Mouse (Mus musculus): ENCODE results near the gene Dcakd. TPM values are rescaled to one million over a fixed set of nuclear protein-coding genes. Genes with fewer than 3 reads are reported as not detected.

Gene Dcakd
- total RNA-seq, 1 experiment = 43.7 TPM

DNA sequence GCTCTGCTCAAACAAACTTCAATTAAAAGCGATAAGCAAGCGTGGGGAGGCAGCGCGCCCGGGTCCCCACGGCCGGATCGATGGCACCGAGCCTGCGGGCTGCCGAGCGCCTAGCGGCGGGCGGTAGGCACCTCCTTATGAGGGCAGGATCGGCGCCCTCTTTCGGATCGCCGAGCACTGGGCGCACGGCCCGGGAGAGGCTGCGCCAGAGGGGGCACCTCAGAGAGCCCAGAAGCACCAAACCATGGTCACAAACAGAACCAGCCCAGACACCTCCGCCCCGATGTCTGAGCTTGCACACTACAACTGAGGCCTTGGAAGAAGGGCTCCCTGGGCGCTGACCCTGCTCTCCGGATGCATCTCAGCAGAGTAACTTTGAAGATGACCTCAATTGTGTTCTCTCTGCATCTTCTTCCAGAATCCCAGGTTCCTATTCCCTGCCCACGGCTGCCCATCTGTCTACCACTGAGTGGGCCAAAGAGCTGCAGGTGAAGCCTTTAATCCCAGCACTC is 37.9 kb downstream of the Dcakd start:
- peak overlapping the region; percentile 46 to 58 for H3K4me3 ChIP-seq (ENCODE audit: insufficient read depth in 1 of 2, low read depth in 1 of 2, low read length in 2 of 2, poor library complexity in 1 of 2, severe bottlenecking in 1 of 2)
- peak overlapping the region; percentile 50 for H3K9ac ChIP-seq (ENCODE audit: insufficient read depth, low read depth, low read length, poor library complexity, severe bottlenecking)
- no peaks in the 10 kb centered on the region for H3K9me3 ChIP-seq (ENCODE audit: control insufficient read depth, insufficient read depth, low read depth, low read length)
- peaks cover 8% of the 10 kb centered on the region; the same call in 1 of the 2 replicates for H3K36me3 ChIP-seq (ENCODE audit: control insufficient read depth, insufficient read depth, low read length, poor library complexity, severe bottlenecking)
- no peak for TF ChIP-seq ZC3H11A (IDR thresholded peaks at IDR 0.05; ENCODE audit: borderline replicate concordance, low read depth, low read length)
- no peak for TF ChIP-seq MAFK (IDR thresholded peaks at IDR 0.05; ENCODE audit: insufficient read depth, low read depth, low read length)
- TF ChIP-seq CHD2 (IDR thresholded peaks at IDR 0.05; ENCODE audit: low read depth, low read length) = no peak
- TF ChIP-seq ZNF384 (IDR thresholded peaks at IDR 0.05; ENCODE audit: low read depth, low read length) = no peak
- 0 out of 2 replicates have a peak, but pooled peaks have one; percentile 15 for TF ChIP-seq HCFC1 (IDR thresholded peaks at IDR 0.05; ENCODE audit: borderline replicate concordance, insufficient read depth, low read length)
- H3K27ac ChIP-seq (ENCODE audit: insufficient read depth, low read depth, low read length, poor library complexity, severe bottlenecking) = no peak overlapping the region
- in situ Hi-C loops (cut with MboI; ENCODE audit: low sequenced_read_pairs in 2 of 2, unreplicated experiment in 2 of 2) = loop anchor here in 1 of 2 experiments (10.0 kb wide), 1 partner anchor 95 kb away; no protein-coding TSS in a partner anchor
- H3K4me1 ChIP-seq (ENCODE audit: control insufficient read depth in 2 of 2, insufficient read depth in 2 of 2, low read length in 2 of 2, poor library complexity in 1 of 2) = peaks cover 0 to 14% of the 10 kb centered on the region in 2 experiments; a peak in 1 of 4 replicates
- no peak for DNase-seq (ENCODE audit: low read depth, low spot score)

DNA sequence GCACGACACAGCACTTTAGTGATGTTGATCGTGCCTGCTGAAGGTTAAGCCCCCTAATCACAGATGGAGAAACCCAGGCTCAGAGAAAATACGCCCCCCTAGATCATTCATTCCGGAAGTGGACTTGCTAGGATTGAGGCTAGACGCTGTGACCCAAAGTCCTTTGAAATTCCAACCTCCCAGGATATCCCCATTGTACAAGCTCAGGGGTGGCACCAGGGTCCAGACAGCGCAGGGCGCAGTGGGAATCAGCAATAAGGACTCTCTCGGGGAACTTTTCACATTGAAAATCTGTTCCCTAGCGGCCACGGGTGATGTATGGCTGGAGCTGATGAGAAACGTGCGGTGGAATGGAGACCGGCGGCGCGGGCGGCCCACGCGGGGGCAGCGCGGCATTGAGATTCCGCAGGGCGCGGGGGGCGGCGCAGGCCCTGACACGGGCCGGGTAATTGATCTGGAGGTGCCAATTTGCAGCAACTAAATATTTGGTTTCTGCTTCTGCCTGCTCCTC is 38.4 kb downstream of the Dcakd start:
- Histone ChIP-seq H3K9ac (ENCODE audit: insufficient read depth, low read depth, low read length, poor library complexity, severe bottlenecking) (peak overlapping the region; percentile 50), H3K36me3 (ENCODE audit: control insufficient read depth, insufficient read depth, low read length, poor library complexity, severe bottlenecking) (peaks cover 3% of the 10 kb centered on the region; the same call in 1 of the 2 replicates), H3K9me3 (ENCODE audit: control insufficient read depth, insufficient read depth, low read depth, low read length) (no peaks in the 10 kb centered on the region), H3K4me1 (ENCODE audit: control insufficient read depth in 2 of 2, insufficient read depth in 2 of 2, low read length in 2 of 2, poor library complexity in 1 of 2) (peaks cover 0 to 11% of the 10 kb centered on the region in 2 experiments; a peak in 1 of 4 replicates), H3K4me3 (ENCODE audit: insufficient read depth in 1 of 2, low read depth in 1 of 2, low read length in 2 of 2, poor library complexity in 1 of 2, severe bottlenecking in 1 of 2) (peak overlapping the region; percentile 46 to 58), H3K27ac (ENCODE audit: insufficient read depth, low read depth, low read length, poor library complexity, severe bottlenecking) (no peak overlapping the region)
- in situ Hi-C loops (cut with MboI; ENCODE audit: low sequenced_read_pairs in 2 of 2, unreplicated experiment in 2 of 2) = loop anchor here in 1 of 2 experiments (10.0 kb wide), 1 partner anchor 95 kb away; no protein-coding TSS in a partner anchor
- TF ChIP-seq ZNF384 (IDR thresholded peaks at IDR 0.05; ENCODE audit: low read depth, low read length) (no peak), MAFK (IDR thresholded peaks at IDR 0.05; ENCODE audit: insufficient read depth, low read depth, low read length) (no peak)
- no peak for DNase-seq (ENCODE audit: low read depth, low spot score)

DNA sequence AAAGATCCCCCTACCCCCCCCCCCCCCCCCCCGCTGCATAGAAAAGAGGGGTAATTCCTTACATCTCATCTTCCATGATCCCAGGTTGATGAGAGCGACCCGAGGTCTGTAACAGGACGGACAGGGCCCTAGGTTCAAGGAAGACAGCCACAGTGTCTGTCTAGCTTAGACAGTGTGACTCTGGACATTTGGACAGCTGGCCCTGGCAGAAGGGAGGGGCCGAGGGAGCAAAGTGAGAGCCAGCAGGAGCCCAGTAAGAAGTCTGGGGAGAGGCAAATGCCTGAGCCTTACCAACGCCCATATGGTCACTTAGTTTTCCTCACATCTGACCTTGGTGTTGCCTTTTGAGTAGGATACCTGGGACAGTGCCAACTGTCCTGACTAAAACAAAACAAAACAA is 43.0 kb downstream of the Dcakd start:
- H3K36me3 ChIP-seq (ENCODE audit: control insufficient read depth, insufficient read depth, low read length, poor library complexity, severe bottlenecking) = no peaks in the 10 kb centered on the region
- TF ChIP-seq HCFC1 (IDR thresholded peaks at IDR 0.05; ENCODE audit: borderline replicate concordance, insufficient read depth, low read length) (no peak), MAFK (IDR thresholded peaks at IDR 0.05; ENCODE audit: insufficient read depth, low read depth, low read length) (no peak), CHD2 (IDR thresholded peaks at IDR 0.05; ENCODE audit: low read depth, low read length) (no peak), ZNF384 (IDR thresholded peaks at IDR 0.05; ENCODE audit: low read depth, low read length) (no peak), ZC3H11A (IDR thresholded peaks at IDR 0.05; ENCODE audit: borderline replicate concordance, low read depth, low read length) (no peak)
- no peak for DNase-seq (ENCODE audit: low read depth, low spot score)
- no peaks in the 10 kb centered on the region for H3K9me3 ChIP-seq (ENCODE audit: control insufficient read depth, insufficient read depth, low read depth, low read length)
- H3K4me1 ChIP-seq (ENCODE audit: control insufficient read depth in 2 of 2, insufficient read depth in 2 of 2, low read length in 2 of 2, poor library complexity in 1 of 2) = no peaks in the 10 kb centered on the region
- H3K27ac ChIP-seq (ENCODE audit: insufficient read depth, low read depth, low read length, poor library complexity, severe bottlenecking) = no peak overlapping the region
- no peak overlapping the region for H3K9ac ChIP-seq (ENCODE audit: insufficient read depth, low read depth, low read length, poor library complexity, severe bottlenecking)
- in situ Hi-C loops (cut with MboI; ENCODE audit: low sequenced_read_pairs in 2 of 2, unreplicated experiment in 2 of 2) = no loop called here
- no peak overlapping the region for H3K4me3 ChIP-seq (ENCODE audit: insufficient read depth in 1 of 2, low read depth in 1 of 2, low read length in 2 of 2, poor library complexity in 1 of 2, severe bottlenecking in 1 of 2)

DNA sequence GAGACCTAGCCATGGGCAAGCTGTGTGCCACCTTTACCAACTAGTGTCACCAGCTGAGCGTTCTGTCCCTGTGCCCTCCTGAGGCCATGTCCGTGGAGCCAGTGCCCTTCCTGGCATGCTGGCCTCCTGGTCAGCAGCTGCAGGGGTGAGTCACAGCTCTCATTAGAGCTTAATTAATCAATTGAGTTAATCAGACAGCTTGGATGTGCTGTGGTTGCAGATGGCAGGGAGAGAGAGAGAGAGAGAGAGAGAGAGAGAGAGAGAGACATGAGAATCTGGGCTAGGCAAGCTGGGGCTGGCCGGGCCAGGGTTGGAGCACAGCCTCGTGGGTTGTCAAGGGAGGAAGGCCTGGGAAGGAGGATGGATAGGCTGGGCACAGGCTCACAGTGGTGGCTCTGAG is 43.5 kb downstream of the Dcakd start:
- H3K36me3 ChIP-seq (ENCODE audit: control insufficient read depth, insufficient read depth, low read length, poor library complexity, severe bottlenecking) = no peaks in the 10 kb centered on the region
- H3K9me3 ChIP-seq (ENCODE audit: control insufficient read depth, insufficient read depth, low read depth, low read length) = no peaks in the 10 kb centered on the region
- in situ Hi-C loops (cut with MboI; ENCODE audit: low sequenced_read_pairs in 2 of 2, unreplicated experiment in 2 of 2) = no loop called here
- DNase-seq (ENCODE audit: low read depth, low spot score) = no peak
- no peak overlapping the region for H3K4me3 ChIP-seq (ENCODE audit: insufficient read depth in 1 of 2, low read depth in 1 of 2, low read length in 2 of 2, poor library complexity in 1 of 2, severe bottlenecking in 1 of 2)
- H3K9ac ChIP-seq (ENCODE audit: insufficient read depth, low read depth, low read length, poor library complexity, severe bottlenecking) = no peak overlapping the region
- TF ChIP-seq CHD2 (IDR thresholded peaks at IDR 0.05; ENCODE audit: low read depth, low read length) = no peak
- no peak for TF ChIP-seq HCFC1 (IDR thresholded peaks at IDR 0.05; ENCODE audit: borderline replicate concordance, insufficient read depth, low read length)
- TF ChIP-seq MAFK (IDR thresholded peaks at IDR 0.05; ENCODE audit: insufficient read depth, low read depth, low read length) = no peak
- TF ChIP-seq ZC3H11A (IDR thresholded peaks at IDR 0.05; ENCODE audit: borderline replicate concordance, low read depth, low read length) = no peak
- no peak for TF ChIP-seq ZNF384 (IDR thresholded peaks at IDR 0.05; ENCODE audit: low read depth, low read length)
- no peaks in the 10 kb centered on the region for H3K4me1 ChIP-seq (ENCODE audit: control insufficient read depth in 2 of 2, insufficient read depth in 2 of 2, low read length in 2 of 2, poor library complexity in 1 of 2)
- no peak overlapping the region for H3K27ac ChIP-seq (ENCODE audit: insufficient read depth, low read depth, low read length, poor library complexity, severe bottlenecking)

Data from ES-E14 (cell line).